Comparison of ENCODE assay signal across 8 mouse cellular contexts in the genomic region with DNA sequence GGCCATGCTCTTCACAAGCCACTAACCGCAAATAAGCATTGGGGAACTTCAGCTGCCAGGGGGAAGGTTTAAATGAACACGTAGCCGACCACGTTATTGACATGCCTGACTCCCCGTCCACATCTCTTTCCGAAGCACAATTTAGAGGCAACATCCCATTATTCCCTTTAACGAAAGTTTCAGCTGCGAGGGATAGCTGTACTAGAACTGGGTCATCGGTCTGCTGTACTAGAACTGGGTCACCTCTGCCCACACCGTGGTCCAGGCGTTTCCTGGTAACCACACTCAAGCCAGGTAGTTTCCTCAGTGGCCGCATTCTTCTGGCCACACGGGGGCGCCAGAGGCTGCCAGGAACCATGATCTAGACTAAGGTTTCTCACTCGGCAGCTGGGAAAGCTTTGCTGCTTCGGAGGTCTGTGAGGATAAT. TPM values are rescaled to one million over a fixed set of nuclear protein-coding genes. Genes with fewer than 3 reads are reported as not detected.
DNase-seq lines count a peak whose midpoint lies in the region; ATAC-seq lines count a peak whose summit lies in the region.

No protein-coding gene starts in this region.

- H3K4me3 ChIP-seq in heart, embryonic 14.5 days (ENCODE audit: control insufficient read depth in 1 of 2, insufficient read depth in 1 of 2, low read depth in 1 of 2, low read length in 2 of 2) = no peak overlapping the region; a peak in 1 of 4 replicates
- peak overlapping the region; percentile 33 for H3K4me3 ChIP-seq in liver, embryonic 11.5 days (ENCODE audit: low read depth, low read length)

- H3K4me1 ChIP-seq in heart, embryonic 14.5 days (ENCODE audit: control insufficient read depth in 2 of 2, insufficient read depth in 2 of 2, low read length in 2 of 2) = peaks cover 9 to 11% of the 10 kb centered on the region in 2 experiments; a peak in 3 of 4 replicates
- H3K4me1 ChIP-seq in liver, embryonic 11.5 days (replicated peaks; ENCODE audit: control insufficient read depth, insufficient read depth, low read length) = peaks cover 8% of the 10 kb centered on the region

- peak overlapping the region; percentile 53 for H3K4me2 ChIP-seq in heart, embryonic 14.5 days (ENCODE audit: low read length)
- H3K4me2 ChIP-seq in liver, embryonic 11.5 days = peak overlapping the region; percentile 65

- WGBS in heart, embryonic 14.5 days = 10% methylated on average over 16 of the region's 16 CpGs
- WGBS in liver, embryonic 11.5 days = 8% methylated on average over 16 of the region's 16 CpGs

- H3K9ac ChIP-seq in heart, embryonic 14.5 days (ENCODE audit: low read length) = 0 out of 2 replicates have a peak overlapping the region, but pooled peaks have one; percentile 22
- H3K9ac ChIP-seq in liver, embryonic 11.5 days (ENCODE audit: low read depth, low read length) = no peak overlapping the region

- H3K36me3 ChIP-seq in heart, embryonic 14.5 days (ENCODE audit: control insufficient read depth, insufficient read depth, low read length) = peaks cover 10% of the 10 kb centered on the region
- peaks cover 4% of the 10 kb centered on the region for H3K36me3 ChIP-seq in liver, embryonic 11.5 days (ENCODE audit: control insufficient read depth, insufficient read depth, low read length)
- H3K36me3 ChIP-seq in splenic B cell, adult 2 months (ENCODE audit: control insufficient read depth, insufficient read depth, low read length, poor library complexity, severe bottlenecking) = peaks cover 3% of the 10 kb centered on the region; the same call in 1 of the 2 replicates

- H3K27me3 ChIP-seq in heart, embryonic 14.5 days (ENCODE audit: control insufficient read depth, insufficient read depth, low read length) = no peaks in the 10 kb centered on the region
- no peaks in the 10 kb centered on the region for H3K27me3 ChIP-seq in liver, embryonic 11.5 days (replicated peaks; ENCODE audit: control insufficient read depth, insufficient read depth, low read length)
- H3K27me3 ChIP-seq in splenic B cell, adult 2 months (ENCODE audit: control insufficient read depth, insufficient read depth, low read length, poor library complexity, severe bottlenecking) = no peaks in the 10 kb centered on the region

- DNase-seq in CD4-positive, CD25-positive, alpha-beta regulatory T cell, adult 2 months (ENCODE audit: low read depth, low spot score) = peak; percentile 87
- peak; percentile 59 for DNase-seq in brain, embryonic 18.5 days (ENCODE audit: low read depth, low spot score)
- peak; percentile 94 for DNase-seq in kidney, postnatal 10 days
- peak; percentile 83 for DNase-seq in liver, embryonic 11.5 days (ENCODE audit: low spot score)
- DNase-seq in naive thymus-derived CD4-positive, alpha-beta T cell, adult 2 months (ENCODE audit: low read depth) = peak; percentile 83
- DNase-seq in splenic B cell, adult 2 months (ENCODE audit: low read depth, low spot score) = peak; percentile 84

- no peak overlapping the region for H3K27ac ChIP-seq in heart, embryonic 14.5 days (replicated peaks in 1 of 2; ENCODE audit: control insufficient read depth in 1 of 2, insufficient read depth in 1 of 2, low read depth in 2 of 2, low read length in 2 of 2)
- no peak overlapping the region for H3K27ac ChIP-seq in liver, embryonic 11.5 days (ENCODE audit: low read depth, low read length)

- H3K9me3 ChIP-seq in heart, embryonic 14.5 days (ENCODE audit: control insufficient read depth, low read length) = no peaks in the 10 kb centered on the region
- H3K9me3 ChIP-seq in liver, embryonic 11.5 days (ENCODE audit: control insufficient read depth, low read length) = no peaks in the 10 kb centered on the region

- ATAC-seq in erythroid progenitor cell, adult 5-6 weeks (replicated peaks; ENCODE audit: low FRiP score, poor library complexity, severe bottlenecking) = peak; percentile 65
- no peak for ATAC-seq in heart, embryonic 14.5 days (ENCODE audit: insufficient number of reproducible peaks, insufficient read depth, low FRiP score, low read depth)
- peak; percentile 50 for ATAC-seq in liver, embryonic 11.5 days (replicated peaks; ENCODE audit: low FRiP score)

RNA-seq across cellular contexts. Expression of a gene that starts 44.4 kb away (rescaled TPM):
- 43.6 and 62.5 TPM in 2 replicates for total RNA-seq in erythroid progenitor cell, adult 5-6 weeks (2015; ENCODE audit: low replicate concordance)
- total RNA-seq in erythroid progenitor cell, adult 5-6 weeks (2017; ENCODE audit: low replicate concordance) = 53.7 and 109 TPM in 2 replicates
- 40.0 and 40.3 TPM in 2 replicates for polyA plus RNA-seq in heart, embryonic 14.5 days (2014; fragmentation: Nextera tagmentation; extraction: Ambion mirVana)
- polyA plus RNA-seq in liver, embryonic 11.5 days (2014; fragmentation: Nextera tagmentation; extraction: Ambion mirVana) = 70.0 and 81.3 TPM in 2 replicates

RNA-seq across cellular contexts. Expression of a gene that starts 44.5 kb away (rescaled TPM):
- 6.3 and 10.5 TPM in 2 replicates for total RNA-seq in erythroid progenitor cell, adult 5-6 weeks (2015; ENCODE audit: low replicate concordance)
- 11.6 and 28.2 TPM in 2 replicates for total RNA-seq in erythroid progenitor cell, adult 5-6 weeks (2017; ENCODE audit: low replicate concordance)
- 17.0 and 17.3 TPM in 2 replicates for polyA plus RNA-seq in heart, embryonic 14.5 days (2014; fragmentation: Nextera tagmentation; extraction: Ambion mirVana)
- polyA plus RNA-seq in liver, embryonic 11.5 days (2014; fragmentation: Nextera tagmentation; extraction: Ambion mirVana) = 57.7 and 61.8 TPM in 2 replicates

RNA-seq across cellular contexts. Expression of a gene that starts 53.5 kb away (rescaled TPM):
- total RNA-seq in erythroid progenitor cell, adult 5-6 weeks (2015; ENCODE audit: low replicate concordance) = 3.8 and 7.6 TPM in 2 replicates
- 0.90 TPM in 1 of 2 replicates, not detected in the other for total RNA-seq in erythroid progenitor cell, adult 5-6 weeks (2017; ENCODE audit: low replicate concordance)
- polyA plus RNA-seq in heart, embryonic 14.5 days (2014; fragmentation: Nextera tagmentation; extraction: Ambion mirVana) = 49.8 and 51.8 TPM in 2 replicates
- 8.2 and 8.6 TPM in 2 replicates for polyA plus RNA-seq in liver, embryonic 11.5 days (2014; fragmentation: Nextera tagmentation; extraction: Ambion mirVana)
